Mouse (Mus musculus): ENCODE measurements at regions not wholly inside any gene's neighbourhood (a gene's known extent, or its start where the extent isn't known, plus 50 kb on each side); places are given as distances from the start of the nearest gene placed in this dataset.

DNA sequence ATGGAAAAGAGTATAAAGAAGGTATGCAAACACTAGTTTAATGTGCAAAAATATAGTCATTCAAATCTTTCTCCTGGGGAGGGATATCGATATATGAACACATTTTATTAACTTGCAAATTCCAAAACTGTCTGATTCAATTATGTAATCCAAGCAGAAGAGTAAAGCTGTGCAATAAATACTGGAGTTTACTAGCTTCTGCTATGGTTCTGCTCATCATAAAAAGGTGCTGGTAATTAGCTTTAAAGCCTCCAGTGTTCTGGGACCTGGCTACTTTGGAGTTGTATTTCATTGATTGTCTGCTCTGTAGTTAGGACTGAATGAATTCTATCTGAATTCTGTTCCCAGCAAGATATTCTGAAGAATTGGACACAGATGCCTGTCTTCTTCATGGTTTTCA is 602.7 kb upstream of the Akr1e1 start:
- no peak for DNase-seq (ENCODE audit: low spot score in 2 of 2)

DNA sequence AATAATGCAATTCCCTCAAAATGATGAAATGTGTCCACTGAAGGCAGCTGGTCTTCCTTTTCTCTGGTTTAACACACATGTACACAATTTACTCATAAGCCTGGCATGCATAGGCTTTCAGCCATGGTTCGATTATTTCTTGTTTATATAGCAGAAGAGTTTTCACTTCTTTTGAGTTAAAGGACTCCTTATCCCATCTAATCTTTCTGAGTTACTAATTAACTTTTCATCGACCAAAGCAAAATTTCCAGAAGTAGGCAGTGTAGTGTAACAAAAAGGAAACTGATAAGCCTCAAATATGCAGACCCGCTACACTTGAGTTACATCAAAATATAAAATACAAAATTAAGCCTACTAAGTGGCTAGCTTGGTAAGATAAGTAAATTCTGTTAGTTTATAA is 620.5 kb upstream of the Akr1e1 start:
- DNase-seq (ENCODE audit: low spot score in 2 of 2) = no peak

DNA sequence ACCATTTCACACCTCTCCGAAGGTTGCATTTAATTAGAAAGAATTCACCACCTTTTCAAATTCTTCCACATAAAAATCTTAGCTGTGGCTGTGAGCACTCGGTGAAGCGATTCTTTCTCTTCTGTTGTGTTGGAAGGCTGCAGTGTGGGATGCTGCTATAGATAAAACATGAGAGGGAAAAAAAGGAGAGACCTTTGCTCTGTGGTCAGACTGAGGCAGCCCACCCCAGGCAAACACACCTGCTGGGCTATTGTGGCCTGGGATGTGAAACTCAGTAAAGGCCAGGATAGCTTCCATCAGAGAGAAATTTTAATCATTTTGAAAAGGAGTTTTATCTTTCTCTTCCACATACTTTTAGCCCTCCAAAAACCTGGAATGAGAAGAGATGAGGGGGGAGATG is 625.3 kb upstream of the Akr1e1 start:
- no peak for DNase-seq (ENCODE audit: low spot score in 2 of 2)

DNA sequence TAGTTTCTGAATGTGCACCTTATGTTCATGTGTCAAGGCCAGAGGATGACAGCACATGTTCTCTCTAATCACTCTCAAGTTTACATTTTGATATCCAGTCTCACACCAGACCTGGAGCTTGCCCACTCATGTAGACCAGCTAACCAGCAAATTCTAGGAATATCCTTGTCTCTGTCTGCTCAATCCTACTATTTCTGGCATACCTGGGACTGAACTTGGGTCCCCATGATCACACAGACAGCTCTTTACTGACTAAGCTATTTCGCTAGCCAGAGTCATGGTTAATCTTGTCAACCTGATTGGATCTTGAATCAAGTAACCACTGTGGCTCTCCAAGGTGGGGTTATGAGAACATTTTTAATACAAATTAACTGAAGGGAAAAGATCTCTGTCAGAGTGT is 625.9 kb upstream of the Klf6 start:
- DNase-seq (ENCODE audit: low spot score in 2 of 2) = no peak

DNA sequence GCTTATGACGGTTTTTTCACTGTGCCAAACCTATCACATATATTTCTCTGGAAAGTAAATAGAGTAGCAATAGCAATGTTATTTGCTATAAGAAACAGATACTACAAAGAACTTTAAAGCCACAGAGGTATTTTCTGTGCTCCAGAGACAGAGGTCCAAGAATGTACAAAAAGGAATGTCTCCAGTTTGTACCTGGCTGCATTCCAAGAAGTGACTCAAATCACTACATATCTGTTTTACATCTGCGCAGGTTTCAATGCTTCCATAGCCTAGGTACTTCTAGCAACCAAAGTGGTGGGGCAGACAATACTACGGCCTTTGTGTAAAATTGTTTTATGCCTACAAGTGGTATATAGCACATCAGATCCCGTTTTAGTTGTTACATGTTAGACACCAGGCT is 620.7 kb upstream of the Klf6 start:
- DNase-seq (ENCODE audit: low spot score in 2 of 2) = no peak

DNA sequence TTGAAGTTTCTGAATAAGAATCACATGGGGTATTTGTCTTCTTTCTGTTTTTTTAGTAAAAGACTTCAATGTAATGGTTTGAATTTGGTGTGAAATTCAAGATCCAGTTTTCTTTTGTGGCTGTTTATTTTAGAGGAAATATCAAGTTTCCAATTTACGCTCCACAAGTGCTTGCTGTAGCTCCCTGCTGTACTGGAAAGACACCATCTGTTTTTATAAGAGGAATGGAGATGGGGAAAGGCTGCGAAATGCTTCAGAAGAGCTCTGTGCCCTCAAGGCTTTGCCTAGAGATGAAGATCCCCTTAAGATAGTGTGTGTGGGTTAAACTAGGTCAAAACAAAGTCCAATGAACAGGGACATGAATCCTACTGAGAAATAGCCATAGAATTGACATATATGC is 618.5 kb upstream of the Klf6 start:
- no peak for DNase-seq (ENCODE audit: low spot score in 2 of 2)

DNA sequence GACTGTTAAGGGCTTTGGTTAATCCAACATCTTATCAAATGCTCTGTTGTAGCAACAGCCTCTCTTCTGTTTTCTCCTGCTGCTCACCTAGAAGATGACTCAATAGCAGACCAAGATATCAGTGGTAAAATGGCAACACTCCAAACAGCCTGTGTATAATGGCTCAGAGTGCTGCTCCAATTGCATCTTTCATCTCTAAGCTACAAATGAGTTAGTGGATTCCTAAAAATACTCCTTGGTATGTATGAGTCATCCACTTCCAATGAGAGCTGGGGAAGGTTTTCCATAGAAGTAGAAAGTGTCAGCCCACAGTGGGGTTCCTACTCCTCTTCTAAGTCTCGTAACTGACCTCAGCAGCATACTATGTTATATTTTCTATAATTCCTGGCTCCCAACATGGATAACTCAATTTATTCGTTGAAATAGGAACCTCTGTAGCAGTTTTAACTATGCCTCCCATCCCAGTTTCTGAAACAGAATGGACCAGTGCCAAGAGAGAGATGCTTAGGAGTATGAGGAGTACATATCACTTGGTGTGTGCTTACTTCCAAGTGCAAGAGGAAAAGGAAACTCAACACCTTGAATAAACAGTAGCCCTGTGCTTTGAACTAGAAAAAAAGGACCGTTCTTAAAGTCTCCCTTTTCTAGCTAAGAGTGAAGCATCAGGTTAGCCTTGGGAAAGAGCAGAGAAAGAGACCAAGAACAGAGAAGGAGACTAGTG is 612.5 kb upstream of the Klf6 start:
- no peak for DNase-seq (ENCODE audit: low spot score in 2 of 2)

DNA sequence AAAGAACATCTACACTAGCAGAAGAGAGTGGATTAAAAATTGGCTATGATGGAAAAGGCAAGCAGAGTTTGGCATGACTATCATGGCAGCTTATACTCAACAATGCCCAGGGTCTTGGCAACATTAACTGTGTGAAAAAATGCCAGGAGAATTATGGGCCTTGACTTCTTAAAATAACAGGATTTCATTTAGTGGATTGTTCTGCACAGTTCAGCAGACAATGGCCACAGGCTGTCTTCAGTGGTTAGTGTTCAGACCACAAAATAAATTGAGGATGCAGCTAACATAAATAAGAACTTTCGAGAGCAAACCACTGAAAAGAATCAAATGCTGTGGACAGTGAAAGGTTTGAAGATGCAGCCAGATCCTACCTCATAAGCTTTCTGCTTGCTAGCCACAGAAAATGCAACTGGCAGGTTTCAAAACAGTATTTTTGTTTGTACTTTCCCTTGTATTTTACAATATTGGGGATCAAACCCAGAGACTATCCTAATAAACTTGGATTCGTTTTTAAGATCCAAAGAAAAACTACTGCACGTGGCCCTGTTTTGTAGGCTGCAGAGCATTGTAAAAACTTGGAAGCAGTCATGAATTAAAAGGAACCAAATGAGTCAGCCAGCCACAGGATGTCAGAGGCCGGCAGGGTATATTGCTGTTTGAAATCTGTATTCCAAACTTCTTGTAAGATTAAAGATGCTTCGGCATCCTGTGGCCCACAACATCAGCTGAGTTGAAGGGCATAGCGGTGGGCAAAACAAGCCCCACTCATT is 603.2 kb upstream of the Klf6 start:
- no peak for DNase-seq (ENCODE audit: low spot score in 2 of 2)

DNA sequence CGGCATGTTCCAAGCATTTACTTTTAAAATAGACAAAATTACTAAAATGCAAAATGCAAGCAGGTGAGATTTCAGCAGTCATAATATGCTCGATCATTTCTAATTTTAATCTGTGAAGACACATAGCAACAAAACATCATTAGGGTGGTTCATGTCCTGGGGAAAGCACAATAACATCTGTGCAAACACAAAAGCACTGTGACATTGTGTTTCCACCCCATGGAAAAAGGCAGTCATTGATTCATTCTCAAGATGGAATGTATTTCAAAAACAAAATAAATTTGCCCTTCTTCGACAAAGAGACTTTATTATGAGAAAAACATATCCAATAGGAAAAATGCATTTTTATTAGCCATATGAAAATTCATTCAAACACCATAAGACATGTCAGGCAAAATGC is 601.5 kb upstream of the Klf6 start:
- DNase-seq (ENCODE audit: low spot score in 2 of 2) = peak; percentile 11 to 66

DNA sequence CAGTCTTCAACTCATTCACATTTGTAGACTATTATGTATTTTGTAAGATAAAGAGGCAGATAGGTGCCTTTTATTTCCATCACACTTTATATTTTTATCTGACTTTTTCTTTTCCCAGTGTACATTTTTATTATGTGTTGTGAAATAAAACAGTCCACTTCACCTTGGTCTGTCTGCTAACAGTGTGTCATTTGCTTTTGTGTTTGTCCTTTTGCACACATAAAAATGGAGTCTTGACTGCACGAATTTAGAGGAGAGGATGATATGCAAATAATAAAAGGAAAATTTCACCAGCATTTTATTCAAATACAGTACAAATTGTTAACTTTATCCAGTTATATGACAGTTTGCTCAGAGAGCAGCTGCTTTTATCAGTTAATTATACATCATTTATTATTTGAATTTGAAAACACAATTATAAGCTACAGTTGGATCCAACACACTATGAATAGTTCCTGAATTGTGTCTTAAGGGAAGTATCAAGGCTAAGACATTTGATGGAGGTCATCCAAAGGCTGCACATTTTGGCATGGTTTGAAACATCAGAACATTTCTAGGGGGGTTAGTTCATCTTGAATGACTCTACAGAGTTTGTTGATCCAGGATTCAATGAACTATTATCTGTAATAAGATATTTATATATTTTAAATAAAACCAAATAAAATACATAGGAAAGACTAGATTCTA is 588.6 kb upstream of the Klf6 start:
- DNase-seq (ENCODE audit: low spot score in 2 of 2) = no peak

DNA sequence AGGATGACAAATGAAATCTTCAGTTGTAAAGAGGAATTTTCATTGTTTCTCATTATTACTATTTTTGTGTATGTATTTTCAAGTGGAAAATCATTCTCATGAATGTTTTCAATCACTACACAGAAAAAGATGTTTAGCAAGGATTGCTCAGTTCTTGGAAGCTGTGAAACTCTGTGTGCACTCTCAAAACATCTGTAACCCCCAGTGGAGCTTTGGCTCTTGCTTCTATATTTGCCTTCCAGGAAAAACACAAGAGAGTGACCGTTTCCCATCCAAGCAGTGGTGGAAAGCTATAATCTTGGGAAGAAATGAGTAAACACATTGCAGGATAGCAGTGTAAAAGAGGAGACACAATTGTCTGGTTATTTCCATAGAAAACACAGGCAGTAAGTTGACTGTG is 584.7 kb upstream of the Klf6 start:
- peak; percentile 19 to 27 for DNase-seq (ENCODE audit: low spot score in 2 of 2)

DNA sequence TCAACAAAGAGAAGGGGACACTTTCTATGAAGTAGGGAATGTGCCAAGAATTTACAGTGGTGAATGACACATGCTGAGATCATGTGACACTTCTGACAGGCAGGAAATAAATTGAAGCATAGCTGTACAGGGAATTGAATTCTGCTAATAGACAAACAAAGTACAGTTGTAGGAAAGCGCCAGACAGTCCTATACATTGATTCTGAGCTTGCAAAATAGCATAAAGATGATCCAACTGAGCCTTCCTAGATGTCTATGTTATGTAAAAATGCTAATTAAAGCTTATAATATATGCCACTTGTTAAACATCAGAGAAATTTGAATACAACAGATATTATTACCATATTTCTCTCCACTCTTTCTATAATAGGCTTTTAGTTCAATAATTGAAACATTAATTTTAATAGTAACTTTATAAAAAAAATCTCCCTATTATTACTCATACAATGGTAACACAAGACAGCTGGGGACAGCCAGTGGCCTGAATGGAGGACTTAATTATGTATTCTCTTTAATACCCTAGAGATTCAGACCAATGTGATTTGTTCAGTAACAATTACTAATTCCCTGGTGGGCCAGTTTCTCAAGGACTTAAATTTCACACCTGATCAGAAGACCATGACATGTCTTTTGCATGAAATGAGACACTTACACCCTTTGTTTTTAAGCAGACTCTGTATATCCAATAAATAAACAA is 571.4 kb upstream of the Klf6 start:
- no peak for DNase-seq (ENCODE audit: low spot score in 2 of 2)

DNA sequence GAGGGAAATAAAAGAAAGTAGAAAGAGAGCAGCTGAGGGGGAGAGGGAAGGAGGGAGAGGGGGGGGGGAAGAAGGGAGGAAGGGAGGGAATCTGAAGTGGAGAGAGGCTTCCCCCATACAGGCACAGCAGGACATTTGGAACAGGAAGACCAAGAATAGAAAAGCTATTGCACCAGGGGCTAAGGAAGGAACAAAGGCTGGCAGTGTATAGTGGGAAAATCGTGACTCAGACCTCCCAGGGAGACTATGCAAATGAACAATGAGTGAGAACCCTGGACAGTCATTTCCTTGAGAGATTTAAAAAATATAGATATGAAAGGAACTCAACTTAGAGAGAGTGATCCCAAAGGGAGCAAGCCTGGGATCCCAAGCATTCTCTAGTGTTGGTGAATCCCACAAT is 559.1 kb upstream of the Klf6 start:
- peak; percentile 48 to 63 for DNase-seq (ENCODE audit: low spot score in 2 of 2)

DNA sequence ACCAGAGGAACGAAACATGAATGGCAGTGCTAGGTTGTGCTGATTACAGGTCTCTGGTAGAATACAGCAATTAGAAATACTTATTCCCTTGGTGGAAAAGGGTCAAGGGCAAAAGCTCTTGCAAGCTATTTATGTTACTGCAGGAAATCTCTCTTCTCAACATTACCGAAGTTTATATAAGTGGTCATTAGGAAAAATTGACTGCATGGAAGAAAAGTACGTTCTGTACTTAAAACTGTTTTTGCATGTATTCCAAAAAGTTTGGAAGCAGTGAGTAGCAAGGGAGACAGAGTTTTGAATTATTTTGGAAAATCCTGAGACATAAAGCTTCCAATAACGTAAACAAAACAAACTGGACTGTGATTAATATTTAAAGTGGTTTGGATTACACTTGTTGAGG is 554.6 kb upstream of the Klf6 start:
- DNase-seq (ENCODE audit: low spot score in 2 of 2) = no peak

DNA sequence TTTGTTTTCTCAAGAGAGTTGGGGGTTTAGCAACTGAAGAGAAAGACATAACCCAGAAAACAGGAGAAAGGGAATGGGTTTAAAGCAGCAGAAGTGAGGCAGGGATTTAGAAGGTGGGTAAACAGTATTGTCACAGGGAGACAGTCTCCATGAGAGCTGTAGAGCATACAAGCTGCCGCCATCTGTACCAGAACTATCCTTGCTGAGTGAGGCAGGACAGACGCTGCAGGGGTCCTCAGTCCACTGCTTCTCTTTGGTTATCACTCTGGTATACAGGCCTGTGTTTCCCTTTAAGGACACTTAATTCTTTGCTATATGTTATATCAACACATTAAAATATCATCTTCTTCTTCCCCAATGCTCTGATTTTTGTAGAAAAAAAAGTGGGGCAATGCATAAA is 548.0 kb upstream of the Klf6 start:
- no peak for DNase-seq (ENCODE audit: low spot score in 2 of 2)

DNA sequence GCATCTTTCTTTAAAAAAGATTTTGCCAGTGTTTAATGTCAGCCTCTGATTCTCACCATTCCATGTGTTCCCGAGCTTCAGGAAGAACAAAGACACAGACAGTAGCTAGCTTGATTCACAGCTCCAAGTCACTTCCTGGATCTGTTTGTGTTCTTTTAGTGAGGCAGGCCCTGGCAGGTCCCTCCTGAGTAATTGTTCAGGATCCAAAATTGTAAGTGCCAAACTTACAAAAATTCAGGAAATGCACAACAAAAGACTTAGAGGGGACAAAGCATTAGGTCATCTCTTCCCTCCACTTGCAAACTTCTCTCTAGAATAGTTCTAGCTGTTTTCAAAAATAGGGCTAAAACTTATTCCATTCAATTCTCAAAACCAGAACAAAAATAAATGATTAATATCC is 546.3 kb upstream of the Klf6 start:
- peak; percentile 42 to 67 for DNase-seq (ENCODE audit: low spot score in 2 of 2)

DNA sequence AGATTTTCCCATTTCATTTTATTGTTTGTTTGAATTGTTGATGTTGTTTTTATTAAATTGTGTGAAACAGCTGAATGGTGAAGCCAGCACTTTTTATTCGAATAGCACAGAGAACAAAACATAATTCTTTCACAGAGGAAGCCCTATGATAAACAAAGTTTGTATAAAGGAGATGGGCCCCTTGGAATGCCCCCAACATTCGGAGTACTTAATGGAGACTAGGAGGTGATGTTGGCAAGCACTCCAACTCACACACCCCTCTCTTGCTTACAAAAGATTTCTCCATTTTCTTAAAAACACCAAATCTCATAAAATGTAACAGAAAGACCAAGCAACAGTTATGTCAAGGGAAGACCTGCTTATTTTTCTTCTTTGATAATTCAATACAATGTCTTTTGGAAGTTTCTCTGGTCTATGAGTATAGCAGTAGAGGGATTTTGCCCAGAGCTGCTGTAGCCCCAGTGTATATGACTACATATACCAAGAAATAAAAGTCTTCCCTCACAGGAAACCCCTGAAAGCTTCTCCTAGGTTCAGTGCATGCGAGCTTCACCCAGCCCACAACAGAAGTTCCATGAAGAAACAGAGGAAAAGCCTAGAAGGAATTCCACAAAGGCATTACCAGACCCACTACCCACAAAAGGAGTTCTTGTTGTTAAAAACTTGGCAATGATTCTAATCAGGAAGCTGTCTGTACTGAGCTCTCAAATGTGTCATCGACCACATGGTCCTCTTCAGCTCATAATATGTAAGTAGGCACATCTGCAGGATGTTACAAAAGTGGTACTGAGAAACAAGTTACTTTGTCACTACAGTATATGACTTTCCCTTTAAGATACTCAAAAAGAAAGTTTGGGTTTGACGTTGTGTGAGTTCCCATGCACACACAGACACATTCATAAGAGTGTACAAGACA is 543.1 kb upstream of the Klf6 start:
- DNase-seq (ENCODE audit: low spot score in 2 of 2) = no peak

DNA sequence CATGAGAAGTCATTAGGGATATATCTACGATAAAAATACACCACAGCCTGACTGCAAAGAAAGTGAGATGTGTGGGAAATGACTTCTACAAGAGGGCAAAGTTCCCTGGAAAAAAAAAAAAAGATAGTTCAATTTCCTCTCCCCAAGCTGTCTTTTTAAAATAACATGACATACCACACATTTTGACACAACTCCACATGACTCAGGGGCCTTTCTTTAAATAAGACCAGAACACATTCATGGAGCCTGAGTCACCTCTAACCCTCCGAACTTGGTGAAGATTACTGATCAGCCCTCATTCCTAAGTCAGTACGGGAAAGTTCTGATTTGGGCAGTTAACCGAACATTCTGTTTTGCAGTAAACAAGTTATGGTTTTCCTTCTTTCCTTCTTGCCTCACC is 515.6 kb upstream of the Klf6 start:
- DNase-seq (ENCODE audit: low spot score in 2 of 2) = peak; percentile 36 to 42

DNA sequence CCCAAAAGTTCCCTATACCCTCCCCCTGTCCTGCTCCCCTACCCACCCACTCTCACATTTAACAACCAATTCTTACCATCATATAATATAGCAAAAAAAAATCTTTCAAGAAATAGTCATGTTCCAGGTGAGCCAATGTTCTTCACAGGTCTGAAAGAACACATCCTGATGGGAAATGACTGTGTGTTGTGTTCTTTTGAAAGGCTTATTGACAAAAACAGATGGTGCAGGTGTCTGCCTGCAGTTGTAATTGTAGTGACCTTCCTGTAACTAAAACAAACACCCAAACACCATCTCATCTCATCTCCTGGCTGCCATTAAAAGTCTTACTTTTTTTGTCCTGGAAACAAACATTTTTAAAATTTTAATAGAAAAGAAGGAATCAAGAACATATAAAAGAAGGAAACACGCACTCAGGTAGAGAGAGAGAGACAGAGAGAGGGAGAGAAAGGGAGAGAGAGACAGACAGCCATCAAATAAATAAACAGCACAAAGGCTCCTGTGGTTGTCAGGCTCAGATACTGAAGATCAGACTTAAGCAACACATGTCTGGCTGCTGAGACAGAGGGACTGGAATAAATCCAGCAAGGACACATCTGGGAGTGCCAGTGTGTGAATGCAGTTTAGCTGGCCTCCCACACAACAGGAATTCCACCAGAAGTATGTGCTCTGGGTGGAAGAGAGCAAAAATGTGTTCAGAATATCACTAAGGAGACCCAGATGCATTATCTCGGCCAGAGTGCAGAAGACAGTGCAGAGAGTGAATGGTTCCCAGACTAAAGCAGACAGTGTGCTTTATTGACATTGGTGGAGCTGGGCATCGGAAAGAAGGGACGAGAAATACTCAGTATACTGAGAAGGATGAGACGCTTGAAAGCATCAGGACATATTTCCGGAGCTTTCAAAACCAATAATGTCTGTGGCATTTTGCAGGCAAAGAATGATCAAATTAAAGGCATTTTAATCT is 513.5 kb upstream of the Klf6 start:
- DNase-seq (ENCODE audit: low spot score in 2 of 2) = peak; percentile 26 to 54
